Mouse (Mus musculus): ENCODE measurements around the gene Vmn2r91. TPM values are rescaled to one million over a fixed set of nuclear protein-coding genes. Genes with fewer than 3 reads are reported as not detected.

Vmn2r91 gene
- polyA plus RNA-seq (2014; fragmentation: Illumina TruSeq; extraction: RNeasy Lipid Tissue Mini Kit (QIAGEN cat#74804); ENCODE audit: low read depth, low replicate concordance): not detected

GRCm38 (mm10) chr17:18084716-18085115 is at the start of gene Vmn2r91:
Gene Vmn2r91 (plus strand): TSS chr17:18085016.

GRCm38 (mm10) chr17:18049124-18049523 is 35.7 kb upstream of the Vmn2r91 start, which contains the start of gene Vmn2r124:
Gene Vmn2r124 (plus strand): TSS chr17:18049424.

GRCm38 (mm10) chr17:18151587-18151986 is 66.8 kb downstream of the Vmn2r91 start, which contains the start of gene Vmn2r92:
Gene Vmn2r92 (plus strand): TSS chr17:18151887.

Other genes with a start within 250 kb of the Vmn2r91 start
- gene Has1, start 229.8 kb upstream of the Vmn2r91 start, polyA plus RNA-seq (2014; fragmentation: Illumina TruSeq; extraction: RNeasy Lipid Tissue Mini Kit (QIAGEN cat#74804); ENCODE audit: low read depth, low replicate concordance): not detected
- gene Fpr1, start 201.1 kb upstream of the Vmn2r91 start, polyA plus RNA-seq (2014; fragmentation: Illumina TruSeq; extraction: RNeasy Lipid Tissue Mini Kit (QIAGEN cat#74804); ENCODE audit: low read depth, low replicate concordance): not detected
- not detected for gene Fpr2, start 197.2 kb upstream of the Vmn2r91 start, polyA plus RNA-seq (2014; fragmentation: Illumina TruSeq; extraction: RNeasy Lipid Tissue Mini Kit (QIAGEN cat#74804); ENCODE audit: low read depth, low replicate concordance)
- not detected for gene Fpr3, start 197.2 kb upstream of the Vmn2r91 start, polyA plus RNA-seq (2014; fragmentation: Illumina TruSeq; extraction: RNeasy Lipid Tissue Mini Kit (QIAGEN cat#74804); ENCODE audit: low read depth, low replicate concordance)
- not detected for gene Fpr-rs4, start 63.3 kb upstream of the Vmn2r91 start, polyA plus RNA-seq (2014; fragmentation: Illumina TruSeq; extraction: RNeasy Lipid Tissue Mini Kit (QIAGEN cat#74804); ENCODE audit: low read depth, low replicate concordance)
- gene Vmn2r124, start 35.6 kb upstream of the Vmn2r91 start, polyA plus RNA-seq (2014; fragmentation: Illumina TruSeq; extraction: RNeasy Lipid Tissue Mini Kit (QIAGEN cat#74804); ENCODE audit: low read depth, low replicate concordance): not detected
- not detected for gene Vmn2r92, start 66.9 kb downstream of the Vmn2r91 start, polyA plus RNA-seq (2014; fragmentation: Illumina TruSeq; extraction: RNeasy Lipid Tissue Mini Kit (QIAGEN cat#74804); ENCODE audit: low read depth, low replicate concordance)
- gene Vmn2r94, start 192.7 kb downstream of the Vmn2r91 start, polyA plus RNA-seq (2014; fragmentation: Illumina TruSeq; extraction: RNeasy Lipid Tissue Mini Kit (QIAGEN cat#74804); ENCODE audit: low read depth, low replicate concordance): not detected
- gene Vmn2r93, start 213.1 kb downstream of the Vmn2r91 start, polyA plus RNA-seq (2014; fragmentation: Illumina TruSeq; extraction: RNeasy Lipid Tissue Mini Kit (QIAGEN cat#74804); ENCODE audit: low read depth, low replicate concordance): not detected

Data from adrenal gland, adult 10 weeks (tissue).